17 mouse cellular contexts compared by ENCODE assay signal in genomic region chr2:76470391-76470790, GRCm38 (mm10).
DNase-seq lines count a peak whose midpoint lies in the region; ATAC-seq lines count a peak whose summit lies in the region.
"Had no signal": no experiment of that assay in that cellular context is flagged by ENCODE, and none has a peak within 500 bp of the region (broad histone marks: within the 10 kb centered on the region; RNA-seq: fewer than 3 reads in every experiment).

No protein-coding gene starts in this region.

- no peak for DNase-seq in frontal cortex, postnatal 25 days (ENCODE audit: low spot score in 2 of 2)
- DNase-seq in left cerebral cortex, adult 9 months (ENCODE audit: low spot score in 2 of 2): peak; percentile 13 to 43
- DNase-seq in left cerebral cortex, postnatal 36 days (ENCODE audit: low spot score in 2 of 2): no peak
- peak; percentile 28 for DNase-seq in lung, postnatal 25 days (ENCODE audit: low spot score)
- DNase-seq in lung, postnatal 36 days: no peak
- DNase-seq: adrenal gland, postnatal 10 days; B cell, adult 2 months; cerebellum, adult 11-12 months; cerebellum, adult 9-10 months; cerebellum, postnatal 25 days; gastrocnemius, postnatal 14 days; heart, adult 2 months; heart, postnatal 14 days had no signal

- peak; percentile 42 for ATAC-seq in frontal cortex, adult (ENCODE audit: low TSS enrichment)
- no peak for ATAC-seq in inflammation-experienced regulatory T-cells, adult 6 months
- ATAC-seq: CD4-positive, CD25-positive, alpha-beta regulatory T cell, adult 4 months; forebrain, embryonic 15.5 days had no signal

- intact Hi-C loops in left cerebral cortex, postnatal 36 days (cut with DNase I): no loop called here

Comparison
In these comparisons a context has a peak if more than half of its experiments do, and no peak if none do; other contexts are left out.
1. DNase-seq: peak in left cerebral cortex, adult 9 months (2 of 2) and lung, postnatal 25 days (single experiment); none in frontal cortex, postnatal 25 days (0 of 2), left cerebral cortex, postnatal 36 days (0 of 2) and lung, postnatal 36 days (single experiment).